Mouse (Mus musculus) midbrain, embryonic 15.5 days (tissue): ENCODE measurements around the gene Ddias. TPM values are rescaled to one million over a fixed set of nuclear protein-coding genes. Genes with fewer than 3 reads are reported as not detected.
A peak's percentile ranks its signal among the peaks of the same experiment; 100 is the strongest.

Source experiments
- ATAC-seq: fragments of 200-750 bp; cut with Nextera tagmentation; replicated peaks from 2 replicates; pipeline ENCODE4 v1.8.0; 2017; ENCODE audit warnings: moderate TSS enrichment
- H3K27ac ChIP-seq: fragments of 300-500 bp; sonication (generic); 2 replicates; pipeline ENCODE4 v1.5.1; 2015; ENCODE audit warnings: mild to moderate bottlenecking, inconsistent platforms
- H3K27me3 ChIP-seq: fragments of 300-500 bp; sonication (generic); replicated peaks from 2 replicates; pipeline ENCODE4 v1.6.1; 2015; ENCODE audit warnings: inconsistent platforms
- H3K36me3 ChIP-seq: fragments of 300-500 bp; sonication (generic); replicated peaks from 2 replicates; pipeline ENCODE4 v1.6.1; 2015; ENCODE audit warnings: inconsistent platforms
- H3K4me1 ChIP-seq: fragments of 300-500 bp; sonication (generic); 2 replicates; pipeline ENCODE4 v1.6.1; 2015; ENCODE audit warnings: inconsistent platforms
- H3K4me2 ChIP-seq: fragments of 300-500 bp; sonication (generic); 2 replicates; pipeline ENCODE4 v1.6.1; 2015; ENCODE audit warnings: inconsistent platforms, mild to moderate bottlenecking, moderate library complexity
- H3K4me3 ChIP-seq: fragments of 300-500 bp; sonication (generic); 2 replicates; pipeline ENCODE4 v1.5.1; 2015; ENCODE audit warnings: mild to moderate bottlenecking, inconsistent platforms
- H3K9ac ChIP-seq: fragments of 300-500 bp; sonication (generic); 2 replicates; pipeline ENCODE4 v1.6.1; 2015; ENCODE audit warnings: mild to moderate bottlenecking, inconsistent platforms
- H3K9me3 ChIP-seq: fragments of 300-500 bp; sonication (generic); 2 replicates; pipeline ENCODE4 v1.6.1; 2016; ENCODE audit warnings: inconsistent platforms
- WGBS: fragments of 180-500 bp; shearing (Covaris S2); methylation state at CpG from one replicate; pipeline ENCODE4 v1.1.7; 2015; ENCODE audit warnings: mixed read lengths; 5-methylcytosine and 5-hydroxymethylcytosine counted together
- polyA plus RNA-seq: library from polyadenylated mRNA; unstranded; fragments of >200 nt; fragmentation: Nextera tagmentation; extraction: Ambion mirVana; gene quantifications from 2 replicates; pipeline ENCODE4 v1.2.1, GENCODE M21; 2015

Ddias gene
- polyA plus RNA-seq, 1 experiment from 2014 or later: 4.3 TPM

- WGBS: 73% methylated on average over 7 of the region's 7 CpGs
- H3K27ac ChIP-seq: no peak overlapping the region
- H3K4me1 ChIP-seq: peaks cover 2% of the 10 kb centered on the region
Observed at GRCm38 (mm10) chr7:92811667-92812279, 62.3 kb downstream of the Ddias start.

More at GRCm38 (mm10) chr7:92811667-92812279, 62.3 kb downstream of the Ddias start:
- Histone ChIP-seq H3K9ac (no peak overlapping the region), H3K9me3 (no peaks in the 10 kb centered on the region), H3K4me3 (no peak overlapping the region), H3K4me2 (no peak overlapping the region), H3K27me3 (no peaks in the 10 kb centered on the region), H3K36me3 (no peaks in the 10 kb centered on the region)
- ATAC-seq: peak; percentile 57

Other genes starting within 250 kb of the Ddias start
- gene Ankrd42, start 237.1 kb downstream of the Ddias start, polyA plus RNA-seq: 25.8 and 26.8 TPM in 2 replicates
- gene Pcf11, start 204.3 kb downstream of the Ddias start, polyA plus RNA-seq: 20.3 and 20.6 TPM in 2 replicates
- 20.3 and 23.0 TPM in 2 replicates for gene Rab30, start 132.6 kb downstream of the Ddias start, polyA plus RNA-seq
- 20.2 and 20.5 TPM in 2 replicates for gene Prcp, start 223 bp upstream of the Ddias start, polyA plus RNA-seq
- 32.2 and 37.9 TPM in 2 replicates for gene Fam181b, start 205.6 kb upstream of the Ddias start, polyA plus RNA-seq